Mouse (Mus musculus) megakaryocyte, embryonic 14.5 days (primary cell): Measurements from ENCODE around the gene Lmtk2.

Experiments used
- FLI1 ChIP-seq: IDR thresholded peaks from 2 replicates; pipeline ENCODE4 v1.6.1; 2012; ENCODE audit warnings: low read length, inconsistent platforms, mixed read lengths
- GATA1 ChIP-seq: IDR thresholded peaks from 3 replicates; pipeline ENCODE4 v1.6.1; 2012; ENCODE audit warnings: mixed read lengths, low read length, inconsistent platforms, borderline replicate concordance

- TF ChIP-seq GATA1, result no peak
- TF ChIP-seq FLI1, result no peak
These were observed 73.4 kb downstream of the Lmtk2 start for GRCm38 (mm10) chr5:144173648-144174047.
